Mouse (Mus musculus): ENCODE measurements at regions not wholly inside any gene's neighbourhood (a gene's known extent, or its start where the extent isn't known, plus 50 kb on each side); places are given as distances from the start of the nearest gene placed in this dataset.

DNA sequence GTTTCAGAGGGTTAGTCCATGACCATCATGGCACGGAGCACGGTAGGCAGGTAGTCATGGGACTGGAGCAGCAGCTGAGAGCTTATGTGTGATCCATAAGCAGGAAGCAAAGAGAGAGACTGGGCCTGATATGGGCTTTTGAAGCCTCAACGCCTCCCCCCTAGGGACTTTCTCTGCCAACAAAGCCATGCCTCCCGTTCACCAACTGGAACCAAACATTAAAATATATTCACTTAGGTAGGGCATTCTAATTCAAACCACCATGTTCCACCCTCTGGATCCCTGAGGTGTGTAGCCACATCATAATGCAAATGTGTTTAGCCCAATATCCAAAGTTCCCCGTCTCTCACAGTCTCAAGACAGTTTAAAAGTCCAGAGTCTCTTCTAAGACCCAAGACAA lies 85.3 kb upstream of the Ltbp1 start:
- DNase-seq (ENCODE audit: extremely low read depth, low read depth) = no peak

DNA sequence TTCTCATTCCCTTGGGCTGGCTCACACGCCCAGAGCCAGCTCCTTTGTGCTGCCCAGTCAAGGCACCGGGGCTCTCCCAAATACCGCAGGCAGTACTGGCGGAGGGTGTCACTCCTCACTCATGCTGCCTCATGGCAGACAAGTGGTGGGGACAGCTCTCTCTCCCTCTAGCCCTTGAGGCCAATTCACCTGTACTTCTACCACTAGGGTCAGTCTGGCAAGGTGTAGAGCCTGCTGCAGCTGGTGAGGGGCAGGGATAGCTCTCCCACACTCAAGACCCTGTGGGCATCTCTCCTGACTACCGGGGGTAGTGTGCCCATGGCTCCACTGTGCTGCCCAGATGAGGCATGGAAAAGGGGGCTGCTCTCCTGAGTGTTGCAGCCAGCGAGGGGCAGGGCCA lies 84.0 kb upstream of the Ltbp1 start:
- DNase-seq (ENCODE audit: extremely low read depth, low read depth) = no peak

DNA sequence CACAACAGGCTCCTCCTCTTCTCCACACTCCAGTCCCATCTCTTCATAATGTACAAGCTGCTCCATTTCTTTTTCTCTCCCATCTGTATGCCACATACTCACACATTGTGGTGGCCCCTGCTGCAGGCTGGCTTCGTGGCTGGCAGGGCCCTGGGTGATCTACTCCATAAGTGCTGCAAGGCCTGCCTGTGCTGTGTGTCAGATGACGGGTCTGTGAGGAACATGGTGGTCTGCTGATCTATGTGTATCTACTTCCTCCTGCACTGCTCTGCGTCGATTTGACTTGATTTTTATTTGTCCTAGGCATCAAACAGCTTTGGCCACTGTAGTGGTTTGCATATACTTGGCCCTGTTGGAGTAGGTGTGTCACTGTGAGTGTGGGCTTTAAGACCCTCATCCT lies 83.4 kb upstream of the Ltbp1 start:
- no peak for DNase-seq (ENCODE audit: extremely low read depth, low read depth)

- DNase-seq (ENCODE audit: extremely low read depth, low read depth) = no peak
Measured at GRCm38 (mm10) chr17:74922591-74922990, 82.8 kb upstream of the Ltbp1 start.

DNA sequence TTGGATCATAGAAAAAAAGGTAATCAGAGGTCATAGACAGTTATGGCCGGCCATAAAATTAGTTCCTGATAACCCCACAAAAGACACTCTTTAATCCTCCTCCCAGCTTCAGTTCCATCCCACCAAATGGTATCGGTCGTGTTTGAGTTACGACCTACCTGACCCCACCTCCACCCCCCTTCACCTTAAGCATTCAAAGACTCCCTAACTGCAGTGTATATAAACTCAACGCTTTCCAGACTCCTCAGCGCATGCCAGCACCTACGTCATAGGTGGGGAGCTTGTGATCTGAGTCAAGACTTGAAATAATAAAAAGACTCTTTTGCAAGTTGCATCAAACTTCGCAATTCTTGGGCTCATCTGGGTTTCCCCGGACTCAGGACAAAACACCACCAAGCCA lies 82.3 kb upstream of the Ltbp1 start:
- DNase-seq (ENCODE audit: extremely low read depth, low read depth) = no peak

- no peak for DNase-seq (ENCODE audit: extremely low read depth, low read depth)
Measured at GRCm38 (mm10) chr17:74925131-74925530, 80.2 kb upstream of the Ltbp1 start.

GRCm38 (mm10) chr17:74927981-74928380 lies 77.4 kb upstream of the Ltbp1 start:
- no peak for DNase-seq (ENCODE audit: extremely low read depth, low read depth)

GRCm38 (mm10) chr17:74931540-74931939 lies 73.8 kb upstream of the Ltbp1 start:
- no peak for DNase-seq (ENCODE audit: extremely low read depth, low read depth)

DNA sequence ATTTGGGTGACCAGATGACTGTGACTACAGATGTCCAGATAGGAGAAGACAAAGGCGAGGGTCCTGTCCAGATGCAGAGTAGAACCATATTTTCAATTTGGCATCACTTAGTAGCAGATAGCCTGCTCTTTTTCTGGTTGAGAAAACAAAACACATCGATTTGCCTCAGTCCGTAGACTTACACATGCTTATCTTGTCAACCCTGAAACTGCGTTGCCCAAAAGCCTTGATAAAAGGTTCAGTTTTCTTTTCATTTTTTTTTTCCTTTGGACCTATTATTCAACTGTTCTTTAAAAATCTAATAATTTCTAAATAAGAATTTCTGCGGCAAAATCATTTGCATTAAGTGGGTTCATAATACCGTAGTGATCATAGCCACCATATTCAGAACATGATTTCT lies 64.0 kb upstream of the Ltbp1 start:
- no peak for DNase-seq (ENCODE audit: extremely low read depth, low read depth)

DNA sequence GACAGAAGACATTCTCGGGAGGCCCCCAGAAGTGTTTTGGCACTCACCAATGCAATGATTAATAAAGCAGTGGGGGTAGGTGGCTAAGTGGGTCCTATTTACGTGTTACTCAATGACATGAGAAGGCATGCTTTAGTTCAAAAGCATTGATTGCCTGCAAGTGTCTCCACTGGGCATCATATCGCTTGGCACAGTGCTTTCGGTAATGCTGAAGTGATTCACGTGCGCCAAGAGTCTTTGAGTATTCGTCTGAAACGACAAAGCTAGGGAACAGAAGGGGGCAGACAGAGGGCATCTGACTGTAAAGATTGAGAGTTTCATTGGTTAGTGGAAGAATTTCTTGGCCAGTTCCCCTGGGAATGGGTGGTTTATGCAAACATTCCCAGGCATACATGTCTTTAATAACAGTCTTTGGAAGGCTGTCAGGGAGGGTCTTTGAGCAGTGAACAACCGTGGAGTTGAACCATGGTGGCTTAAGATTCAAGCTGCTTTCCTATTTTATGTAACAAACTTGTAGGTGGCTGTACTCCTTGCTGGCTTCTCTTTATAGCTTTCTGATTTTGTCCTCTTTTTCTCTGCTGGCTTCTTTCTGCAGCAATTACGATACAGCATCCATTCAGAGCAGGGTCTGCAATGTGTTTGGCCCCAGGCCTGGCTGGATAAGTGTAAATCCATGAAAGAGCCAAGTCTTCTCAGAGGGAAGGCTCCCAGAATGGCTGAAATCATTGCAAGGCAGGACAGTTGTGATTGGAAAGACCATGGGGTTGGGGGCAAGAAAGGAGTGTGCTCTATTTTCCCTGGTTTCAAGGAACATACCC lies 62.2 kb upstream of the Ltbp1 start:
- no peak for DNase-seq (ENCODE audit: extremely low read depth, low read depth)

DNA sequence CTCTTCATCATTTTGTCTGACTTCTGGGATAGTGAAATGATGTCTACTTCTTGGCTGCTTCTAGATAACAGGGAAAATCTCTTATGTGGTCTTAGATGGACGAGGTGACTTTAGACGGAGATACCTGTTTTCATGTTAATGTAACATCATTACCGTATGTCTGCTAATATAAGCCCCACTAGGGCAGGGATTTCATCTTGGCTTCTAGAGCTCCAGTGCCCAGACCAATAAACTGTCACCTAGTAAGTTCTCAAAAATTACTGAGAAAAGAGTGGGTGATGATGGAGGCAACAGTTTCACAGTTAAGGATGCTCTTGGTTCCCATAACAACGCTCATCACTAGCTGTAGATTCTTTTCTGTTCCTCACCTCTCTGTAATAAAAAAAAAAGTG lies 61.6 kb upstream of the Ltbp1 start:
- no peak for DNase-seq (ENCODE audit: extremely low read depth, low read depth)

- no peak for DNase-seq (ENCODE audit: extremely low read depth, low read depth)
Measured at GRCm38 (mm10) chr17:74945149-74945548, 60.2 kb upstream of the Ltbp1 start.

DNA sequence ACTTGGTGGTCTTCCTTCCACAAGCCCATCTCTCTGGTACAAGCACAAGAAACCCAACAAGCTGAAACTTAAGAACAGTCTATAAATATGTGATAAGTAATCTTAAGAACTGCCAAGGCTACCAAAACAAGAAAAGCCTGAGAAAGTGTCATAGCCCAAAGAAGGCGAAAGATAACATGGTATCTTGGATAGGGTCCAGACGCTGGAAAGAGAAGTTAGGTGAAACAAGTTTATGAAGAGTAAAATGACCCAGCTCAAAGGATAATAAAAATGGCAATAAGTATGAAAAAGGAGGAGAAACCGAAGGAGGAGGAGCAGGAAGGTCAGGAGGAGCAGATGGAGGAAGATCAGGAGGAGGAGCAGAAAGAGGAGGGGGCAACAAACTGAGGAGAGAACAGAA lies 56.9 kb upstream of the Ltbp1 start:
- no peak for DNase-seq (ENCODE audit: extremely low read depth, low read depth)

- no peak for DNase-seq (ENCODE audit: extremely low read depth, low read depth)
Measured at GRCm38 (mm10) chr17:74950316-74950715, 55.1 kb upstream of the Ltbp1 start.

DNA sequence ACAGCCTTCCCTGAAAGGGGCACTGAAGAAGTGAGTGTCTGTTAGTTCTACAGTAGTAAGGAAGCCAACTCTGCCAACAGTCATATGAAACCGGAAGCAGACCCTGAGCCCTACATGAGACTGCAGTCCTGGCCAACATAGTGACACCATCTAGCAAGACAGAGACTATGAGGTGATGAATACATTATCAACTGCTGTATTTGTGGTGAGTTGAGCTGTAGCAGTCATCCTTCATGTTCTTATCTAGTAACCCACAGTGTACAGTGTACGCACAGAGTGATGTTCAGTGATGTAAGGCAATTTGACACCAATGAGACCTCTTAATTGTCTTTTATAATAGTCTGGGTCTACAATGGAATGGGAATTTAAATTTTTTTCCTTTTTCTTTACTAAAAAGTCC lies 50.4 kb upstream of the Ltbp1 start:
- DNase-seq (ENCODE audit: extremely low read depth, low read depth) = peak; percentile 55
